Mouse (Mus musculus): ENCODE data around the gene Rps21. TPM values are rescaled to one million over a fixed set of nuclear protein-coding genes. Genes with fewer than 3 reads are reported as not detected.

Gene Rps21
- polyA plus RNA-seq, 1 experiment from 2014 or later, result 574 TPM

- H3K36me3 ChIP-seq, result no peaks in the 10 kb centered on the region
- peaks cover 32% of the 10 kb centered on the region for H3K4me1 ChIP-seq
- ATAC-seq (ENCODE audit: insufficient number of reproducible peaks, insufficient read depth, low FRiP score, low TSS enrichment), result no peak
- H3K4me2 ChIP-seq (replicated peaks), result no peak overlapping the region
- H3K9ac ChIP-seq, result no peak overlapping the region
- 74% methylated on average over 3 of the region's 3 CpGs for WGBS
- no peak overlapping the region for H3K4me3 ChIP-seq
- peaks cover 29% of the 10 kb centered on the region for H3K27me3 ChIP-seq
- H3K9me3 ChIP-seq, result no peaks in the 10 kb centered on the region
- no peak overlapping the region for H3K27ac ChIP-seq
Observed at GRCm38 (mm10) chr2:180229129-180229528, 28.0 kb upstream of the Rps21 start.

GRCm38 (mm10) chr2:180230482-180230881 is 26.7 kb upstream of the Rps21 start:
- H3K27me3 ChIP-seq, result peaks cover 16% of the 10 kb centered on the region
- H3K9ac ChIP-seq, result no peak overlapping the region
- H3K27ac ChIP-seq, result no peak overlapping the region
- H3K36me3 ChIP-seq, result no peaks in the 10 kb centered on the region
- peaks cover 33% of the 10 kb centered on the region for H3K4me1 ChIP-seq
- 51% methylated on average over 4 of the region's 4 CpGs for WGBS
- H3K9me3 ChIP-seq, result no peaks in the 10 kb centered on the region
- no peak for ATAC-seq (ENCODE audit: insufficient number of reproducible peaks, insufficient read depth, low FRiP score, low TSS enrichment)
- H3K4me3 ChIP-seq, result no peak overlapping the region
- no peak overlapping the region for H3K4me2 ChIP-seq (replicated peaks)

GRCm38 (mm10) chr2:180233101-180233904 is 23.9 kb upstream of the Rps21 start:
- no peak for ATAC-seq (ENCODE audit: insufficient number of reproducible peaks, insufficient read depth, low FRiP score, low TSS enrichment)
- H3K4me3 ChIP-seq, result no peak overlapping the region
- WGBS, result 86% methylated on average over 7 of the region's 7 CpGs
- H3K4me2 ChIP-seq (replicated peaks), result no peak overlapping the region
- no peaks in the 10 kb centered on the region for H3K27me3 ChIP-seq
- no peaks in the 10 kb centered on the region for H3K36me3 ChIP-seq
- H3K4me1 ChIP-seq, result peaks cover 14% of the 10 kb centered on the region
- no peak overlapping the region for H3K9ac ChIP-seq
- no peak overlapping the region for H3K27ac ChIP-seq
- no peaks in the 10 kb centered on the region for H3K9me3 ChIP-seq

GRCm38 (mm10) chr2:180234353-180234752 is 22.8 kb upstream of the Rps21 start:
- H3K9me3 ChIP-seq, result no peaks in the 10 kb centered on the region
- H3K4me3 ChIP-seq, result no peak overlapping the region
- WGBS, result 85% methylated on average over 8 of the region's 8 CpGs
- H3K9ac ChIP-seq, result no peak overlapping the region
- ATAC-seq (ENCODE audit: insufficient number of reproducible peaks, insufficient read depth, low FRiP score, low TSS enrichment), result no peak
- H3K27ac ChIP-seq, result peak overlapping the region; percentile 57; the same call in 1 of the 2 replicates
- H3K4me1 ChIP-seq, result peaks cover 14% of the 10 kb centered on the region
- no peaks in the 10 kb centered on the region for H3K27me3 ChIP-seq
- H3K4me2 ChIP-seq (replicated peaks), result no peak overlapping the region
- no peaks in the 10 kb centered on the region for H3K36me3 ChIP-seq

- WGBS, result 55% methylated on average over 6 of the region's 6 CpGs
- Histone ChIP-seq H3K27me3 (no peaks in the 10 kb centered on the region), H3K4me1 (peaks cover 14% of the 10 kb centered on the region), H3K9me3 (no peaks in the 10 kb centered on the region), H3K9ac (no peak overlapping the region), H3K4me2 (replicated peaks) (0 out of 2 replicates have a peak overlapping the region, but pooled peaks have one; percentile 3), H3K4me3 (no peak overlapping the region), H3K27ac (peak overlapping the region; percentile 57), H3K36me3 (no peaks in the 10 kb centered on the region)
- ATAC-seq (ENCODE audit: insufficient number of reproducible peaks, insufficient read depth, low FRiP score, low TSS enrichment), result peak; percentile 13; the same call in 1 of the 2 replicates
Observed at GRCm38 (mm10) chr2:180234980-180235379, 22.2 kb upstream of the Rps21 start.

- no peak overlapping the region; the same call in 1 of the 2 replicates for H3K27ac ChIP-seq
- no peak for ATAC-seq (ENCODE audit: insufficient number of reproducible peaks, insufficient read depth, low FRiP score, low TSS enrichment)
Observed at GRCm38 (mm10) chr2:180235788-180236187, 21.4 kb upstream of the Rps21 start.

GRCm38 (mm10) chr2:180236500-180236899 is 20.7 kb upstream of the Rps21 start:
- H3K4me3 ChIP-seq, result no peak overlapping the region
- WGBS, result 73% methylated on average over 2 of the region's 3 CpGs
- no peaks in the 10 kb centered on the region for H3K27me3 ChIP-seq
- no peaks in the 10 kb centered on the region for H3K36me3 ChIP-seq
- no peak overlapping the region for H3K9ac ChIP-seq
- H3K9me3 ChIP-seq, result no peaks in the 10 kb centered on the region
- H3K4me2 ChIP-seq (replicated peaks), result no peak overlapping the region
- ATAC-seq (ENCODE audit: insufficient number of reproducible peaks, insufficient read depth, low FRiP score, low TSS enrichment), result no peak
- peaks cover 14% of the 10 kb centered on the region for H3K4me1 ChIP-seq
- H3K27ac ChIP-seq, result no peak overlapping the region

More at GRCm38 (mm10) chr2:180235788-180236187, 21.4 kb upstream of the Rps21 start:
- H3K9me3 ChIP-seq, result no peaks in the 10 kb centered on the region
- H3K36me3 ChIP-seq, result no peaks in the 10 kb centered on the region
- H3K4me2 ChIP-seq (replicated peaks), result no peak overlapping the region
- H3K9ac ChIP-seq, result no peak overlapping the region
- H3K27me3 ChIP-seq, result no peaks in the 10 kb centered on the region
- no peak overlapping the region for H3K4me3 ChIP-seq
- H3K4me1 ChIP-seq, result peaks cover 14% of the 10 kb centered on the region
- 86% methylated on average over 4 of the region's 4 CpGs for WGBS

- Histone ChIP-seq H3K9ac (no peak overlapping the region), H3K4me2 (replicated peaks) (no peak overlapping the region), H3K27me3 (no peaks in the 10 kb centered on the region), H3K4me3 (no peak overlapping the region), H3K9me3 (no peaks in the 10 kb centered on the region), H3K36me3 (no peaks in the 10 kb centered on the region), H3K27ac (no peak overlapping the region), H3K4me1 (peaks cover 14% of the 10 kb centered on the region)
- ATAC-seq (ENCODE audit: insufficient number of reproducible peaks, insufficient read depth, low FRiP score, low TSS enrichment), result no peak
- WGBS, result 81% methylated on average over 3 of the region's 3 CpGs
Observed at GRCm38 (mm10) chr2:180236930-180237329, 20.2 kb upstream of the Rps21 start.

- no peaks in the 10 kb centered on the region for H3K36me3 ChIP-seq
- no peak overlapping the region for H3K27ac ChIP-seq
- WGBS, result 91% methylated on average over 7 of the region's 7 CpGs
- H3K4me3 ChIP-seq, result no peak overlapping the region
- H3K4me2 ChIP-seq (replicated peaks), result no peak overlapping the region
- no peaks in the 10 kb centered on the region for H3K9me3 ChIP-seq
- H3K4me1 ChIP-seq, result peaks cover 14% of the 10 kb centered on the region
- H3K27me3 ChIP-seq, result no peaks in the 10 kb centered on the region
- no peak for ATAC-seq (ENCODE audit: insufficient number of reproducible peaks, insufficient read depth, low FRiP score, low TSS enrichment)
- H3K9ac ChIP-seq, result no peak overlapping the region
Observed at GRCm38 (mm10) chr2:180237601-180238345, 19.4 kb upstream of the Rps21 start.

- no peaks in the 10 kb centered on the region for H3K36me3 ChIP-seq
- no peak overlapping the region for H3K4me3 ChIP-seq
- no peak overlapping the region for H3K27ac ChIP-seq
- peaks cover 14% of the 10 kb centered on the region for H3K4me1 ChIP-seq
- H3K4me2 ChIP-seq (replicated peaks), result no peak overlapping the region
- 77% methylated on average over 5 of the region's 5 CpGs for WGBS
- no peaks in the 10 kb centered on the region for H3K27me3 ChIP-seq
- H3K9me3 ChIP-seq, result no peaks in the 10 kb centered on the region
- ATAC-seq (ENCODE audit: insufficient number of reproducible peaks, insufficient read depth, low FRiP score, low TSS enrichment), result no peak
- H3K9ac ChIP-seq, result no peak overlapping the region
Observed at GRCm38 (mm10) chr2:180238591-180238990, 18.6 kb upstream of the Rps21 start.

- H3K27me3 ChIP-seq, result no peaks in the 10 kb centered on the region
- no peaks in the 10 kb centered on the region for H3K36me3 ChIP-seq
- no peaks in the 10 kb centered on the region for H3K4me1 ChIP-seq
- no peak overlapping the region for H3K4me2 ChIP-seq (replicated peaks)
- H3K4me3 ChIP-seq, result no peak overlapping the region
- ATAC-seq (ENCODE audit: insufficient number of reproducible peaks, insufficient read depth, low FRiP score, low TSS enrichment), result no peak
- H3K9me3 ChIP-seq, result no peaks in the 10 kb centered on the region
- H3K9ac ChIP-seq, result no peak overlapping the region
- H3K27ac ChIP-seq, result no peak overlapping the region
- WGBS, result 89% methylated on average over 4 of the region's 4 CpGs
Observed at GRCm38 (mm10) chr2:180243108-180243507, 14.1 kb upstream of the Rps21 start.

- Histone ChIP-seq H3K4me1 (no peaks in the 10 kb centered on the region), H3K27me3 (no peaks in the 10 kb centered on the region), H3K27ac (no peak overlapping the region), H3K36me3 (no peaks in the 10 kb centered on the region), H3K9me3 (no peaks in the 10 kb centered on the region), H3K9ac (no peak overlapping the region), H3K4me2 (replicated peaks) (no peak overlapping the region), H3K4me3 (no peak overlapping the region)
- ATAC-seq (ENCODE audit: insufficient number of reproducible peaks, insufficient read depth, low FRiP score, low TSS enrichment), result no peak
- WGBS, result 90% methylated on average over 5 of the region's 5 CpGs
Observed at GRCm38 (mm10) chr2:180247916-180248315, 9.3 kb upstream of the Rps21 start.
